Mouse (Mus musculus) c-Kit-positive CD71-negative TER-119-negative erythroid progenitor cells, embryonic 14.5 days (primary cell): ENCODE data around the gene Tmprss3.

Experiments used
- DNase-seq: peaks from one replicate; pipeline ENCODE4 v3.0.0-alpha.2; 2013; ENCODE audit warnings: low read depth

The Tmprss3 gene

GRCm38 (mm10) chr17:31198877-31199276 lies at the start of gene Tmprss3:
Gene Tmprss3, minus strand, starts transcription at chr17:31198977.
- no peak for DNase-seq

DNA sequence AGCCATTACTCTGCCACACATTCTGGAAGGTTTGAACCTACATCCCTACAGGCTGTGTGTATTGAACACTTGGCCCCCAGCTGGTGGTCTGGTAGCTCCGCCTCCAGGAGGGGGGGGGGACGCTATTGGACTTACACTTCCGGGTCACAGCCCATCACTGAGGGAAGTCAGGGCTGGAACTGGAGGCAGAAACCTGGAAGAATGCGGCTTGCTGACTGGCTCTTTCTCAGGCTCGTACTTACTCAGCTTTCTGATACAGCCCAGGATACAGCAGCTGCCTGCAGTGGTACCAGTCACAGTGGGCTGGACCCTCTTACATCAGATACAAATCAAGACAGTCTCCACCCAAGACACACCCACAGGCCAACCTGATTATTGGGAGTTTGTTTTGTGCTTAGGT lies 48.4 kb upstream of the Tmprss3 start:
- no peak for DNase-seq

DNA sequence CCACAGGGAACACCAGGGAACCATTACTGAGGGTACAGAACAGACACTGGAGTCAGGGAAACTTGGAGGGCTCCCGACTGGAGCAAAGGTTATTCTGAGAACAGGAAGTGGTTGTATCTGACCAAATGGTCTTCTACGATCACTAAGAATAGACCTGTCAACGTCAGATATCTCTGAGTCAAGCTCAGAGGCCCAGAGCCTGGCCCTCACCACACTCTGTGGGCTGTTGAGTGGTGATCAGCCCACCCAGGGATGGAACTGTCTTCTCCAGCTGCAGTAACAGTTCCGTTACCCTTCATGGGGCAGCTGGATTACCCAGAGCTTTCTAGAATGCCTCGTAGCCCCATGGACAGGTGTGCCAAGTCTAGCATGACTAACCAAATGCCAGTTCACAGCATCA lies 46.5 kb upstream of the Tmprss3 start:
- no peak for DNase-seq

DNA sequence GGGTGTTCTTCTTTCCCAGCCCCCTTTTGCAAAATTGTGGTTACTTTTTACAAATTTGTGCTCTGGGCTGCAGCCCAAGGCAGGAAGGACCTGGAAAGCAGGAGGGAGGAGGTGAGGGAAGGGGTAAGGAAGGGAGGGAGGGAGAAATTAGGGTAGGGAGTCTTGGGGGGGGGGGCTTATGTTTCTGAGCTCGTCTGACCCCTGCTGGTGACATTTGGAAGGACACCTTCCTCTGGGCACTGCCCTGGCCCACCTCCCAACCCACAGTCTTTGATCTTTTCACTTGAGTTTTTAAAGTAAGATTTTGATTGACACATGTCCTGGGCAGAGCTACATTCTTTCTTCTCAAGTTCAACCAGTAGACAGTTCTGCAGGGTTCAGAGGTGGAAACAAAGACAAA lies 44.0 kb upstream of the Tmprss3 start:
- no peak for DNase-seq

GRCm38 (mm10) chr17:31241156-31241555 lies 42.4 kb upstream of the Tmprss3 start:
- DNase-seq = no peak

GRCm38 (mm10) chr17:31238234-31239020 lies 39.6 kb upstream of the Tmprss3 start:
- no peak for DNase-seq

- no peak for DNase-seq
Measured at GRCm38 (mm10) chr17:31235915-31236314, 37.1 kb upstream of the Tmprss3 start.

GRCm38 (mm10) chr17:31232251-31233010 lies 33.7 kb upstream of the Tmprss3 start:
- DNase-seq = no peak

DNA sequence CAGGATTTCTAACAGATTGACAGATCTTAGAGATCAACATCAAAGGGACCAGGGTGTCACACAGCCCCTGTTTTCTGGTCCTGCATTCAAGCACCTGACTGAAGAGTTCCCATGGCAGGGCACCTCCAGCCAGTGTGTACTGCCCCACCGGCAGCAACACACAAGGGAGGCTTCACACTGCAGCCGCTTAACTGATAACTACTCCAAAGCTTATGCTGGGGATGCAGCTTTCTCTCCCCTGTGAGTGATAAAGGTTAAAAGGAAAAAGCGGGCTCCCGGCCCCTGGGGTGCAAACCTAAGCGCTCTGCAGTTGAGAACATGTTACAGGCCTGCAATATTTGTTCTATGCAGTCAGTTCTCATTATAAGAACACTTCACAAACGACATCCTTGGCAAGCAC lies 33.0 kb upstream of the Tmprss3 start:
- DNase-seq = no peak

DNA sequence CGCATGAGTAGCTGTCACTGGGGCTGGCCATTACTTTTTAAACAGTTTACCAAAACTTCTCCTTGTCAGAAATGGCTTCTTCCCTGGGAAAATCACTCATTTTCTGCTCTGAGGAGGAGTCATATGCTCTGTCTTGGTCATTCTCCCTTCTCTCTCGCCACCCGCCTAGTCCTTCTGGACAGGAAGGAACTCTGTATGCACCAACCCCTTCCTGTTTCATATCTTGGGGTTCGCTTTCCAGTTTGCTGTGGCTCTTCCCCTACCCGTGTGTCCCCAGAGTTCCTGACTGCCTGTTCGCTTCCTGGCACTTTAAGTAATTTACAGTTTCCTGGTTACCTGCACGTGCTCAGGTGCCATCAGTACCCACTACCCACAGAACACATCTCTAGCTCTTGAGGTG lies 28.2 kb upstream of the Tmprss3 start:
- DNase-seq = no peak

DNA sequence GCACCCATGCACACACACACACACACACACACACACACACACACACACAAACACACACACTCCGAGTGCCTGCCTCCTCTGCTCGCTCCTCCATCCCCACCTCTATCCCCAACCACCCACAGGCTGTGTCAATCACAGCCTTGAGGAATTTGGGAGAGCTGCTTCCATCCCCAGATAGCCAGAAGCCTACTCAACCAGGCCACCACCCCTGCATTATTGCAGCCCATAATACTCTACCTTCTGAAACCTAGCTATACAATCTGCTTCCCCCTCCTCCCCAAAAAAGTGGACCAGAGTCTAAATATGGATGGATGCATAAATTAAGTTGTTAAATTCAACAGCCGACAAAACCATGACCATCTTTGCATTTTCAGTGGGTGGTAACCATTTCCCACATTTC lies 27.6 kb upstream of the Tmprss3 start:
- no peak for DNase-seq

- no peak for DNase-seq
Measured at GRCm38 (mm10) chr17:31224591-31224990, 25.8 kb upstream of the Tmprss3 start.

DNA sequence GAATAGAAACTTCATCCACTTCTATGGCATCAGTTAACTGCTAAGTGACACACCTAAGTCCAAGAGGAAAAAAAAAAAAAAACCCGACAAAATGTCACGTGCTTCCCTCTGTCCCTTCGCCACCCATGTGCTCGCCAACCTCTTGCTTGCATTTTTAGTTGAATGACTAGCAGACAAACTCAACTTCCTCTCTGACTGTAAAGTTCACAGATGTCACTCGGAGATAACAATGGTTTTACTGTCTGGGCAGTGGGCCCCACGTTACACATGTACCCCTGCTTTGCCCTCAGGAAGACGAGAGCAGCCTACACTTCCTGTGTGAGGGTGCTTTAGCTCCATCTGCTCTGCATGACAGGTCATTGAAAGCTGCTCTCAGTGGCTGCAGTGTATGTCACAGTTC lies 25.1 kb upstream of the Tmprss3 start:
- DNase-seq = peak; percentile 64

DNA sequence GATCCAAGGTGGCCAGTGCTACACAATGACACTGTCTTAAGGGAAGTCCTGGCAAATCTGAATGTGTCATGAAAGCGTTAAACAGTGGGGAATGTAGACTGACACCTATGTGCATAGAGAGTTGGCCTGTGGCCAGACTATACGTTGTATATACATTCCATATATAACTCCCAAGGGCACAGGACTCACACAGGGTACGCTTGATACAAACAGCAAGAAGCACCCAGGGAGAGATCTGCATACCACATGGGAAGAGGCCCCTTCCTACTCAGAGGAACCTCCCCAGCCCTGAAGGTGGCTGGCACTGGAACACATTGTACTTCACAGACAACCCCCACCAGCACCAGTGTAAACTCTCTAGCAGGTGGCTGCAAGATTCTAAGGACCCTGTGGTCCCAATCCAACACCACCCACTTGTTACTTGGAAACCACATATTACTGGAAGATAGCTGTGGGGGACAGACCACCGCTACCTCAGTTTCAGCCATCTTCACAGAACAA lies 24.1 kb upstream of the Tmprss3 start:
- DNase-seq = no peak

- no peak for DNase-seq
Measured at GRCm38 (mm10) chr17:31216068-31216955, 17.5 kb upstream of the Tmprss3 start.

GRCm38 (mm10) chr17:31211881-31212280 lies 13.1 kb upstream of the Tmprss3 start:
- no peak for DNase-seq

- DNase-seq = no peak
Measured at GRCm38 (mm10) chr17:31210299-31210698, 11.5 kb upstream of the Tmprss3 start.

DNA sequence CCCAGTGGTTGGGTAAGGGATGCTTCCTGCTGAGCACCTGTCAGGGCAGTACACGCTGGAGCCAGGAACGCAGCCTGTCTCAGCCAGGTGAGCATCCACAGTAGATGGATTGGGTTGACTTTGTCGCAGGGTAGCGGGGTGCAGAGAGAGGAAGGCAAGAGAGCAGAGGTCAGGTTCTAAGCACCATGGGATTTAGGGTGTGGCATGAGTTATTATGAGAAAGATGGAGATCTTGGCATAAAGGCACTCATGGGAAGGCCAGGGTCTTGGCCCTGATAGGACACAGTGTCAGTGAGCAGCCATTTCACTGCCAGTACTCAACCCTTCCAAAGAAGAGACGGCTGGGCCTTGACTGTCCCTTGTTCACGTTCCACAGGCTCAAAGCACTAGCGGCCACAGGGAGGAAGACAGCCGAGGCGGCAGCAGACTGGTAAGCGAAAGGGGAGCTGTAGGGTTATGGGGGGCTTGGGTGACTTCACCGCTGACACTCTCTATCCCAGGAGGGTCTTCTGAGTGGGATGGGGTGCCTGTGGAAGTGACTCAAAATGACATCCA lies 10.7 kb upstream of the Tmprss3 start:
- DNase-seq = no peak

GRCm38 (mm10) chr17:31208654-31209053 lies 9.9 kb upstream of the Tmprss3 start:
- no peak for DNase-seq

DNA sequence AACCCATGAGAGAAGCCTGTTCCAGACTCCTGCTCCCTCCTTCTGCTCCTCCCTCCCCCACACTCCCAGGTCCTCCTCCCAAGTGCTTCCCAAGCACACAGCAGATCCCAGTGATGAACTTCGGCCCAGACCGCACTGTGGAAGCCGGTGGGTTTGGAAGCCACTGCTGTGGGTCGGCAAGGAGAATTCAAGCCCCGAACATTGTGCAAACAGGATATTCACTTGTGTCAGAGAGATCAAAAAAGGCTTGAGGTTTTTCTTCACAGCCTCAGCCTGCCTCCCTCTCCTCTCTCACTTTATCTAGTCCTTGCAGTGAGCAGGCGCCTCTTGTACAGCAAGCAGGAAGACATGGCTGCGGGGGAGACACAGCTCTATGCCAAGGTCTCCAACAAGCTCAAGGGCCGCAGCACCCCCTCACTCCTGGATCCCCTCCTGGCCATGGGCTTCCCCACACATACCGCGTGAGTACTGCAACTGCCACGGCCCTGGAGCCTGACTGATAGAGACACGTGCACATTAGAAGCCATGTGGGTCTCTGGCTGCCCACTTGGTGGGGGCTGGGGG lies 9.1 kb upstream of the Tmprss3 start, which contains the start of gene Ubash3a:
Gene Ubash3a, plus strand, starts transcription at position 103 of the 564 bp plus-strand sequence.
- DNase-seq = no peak

DNA sequence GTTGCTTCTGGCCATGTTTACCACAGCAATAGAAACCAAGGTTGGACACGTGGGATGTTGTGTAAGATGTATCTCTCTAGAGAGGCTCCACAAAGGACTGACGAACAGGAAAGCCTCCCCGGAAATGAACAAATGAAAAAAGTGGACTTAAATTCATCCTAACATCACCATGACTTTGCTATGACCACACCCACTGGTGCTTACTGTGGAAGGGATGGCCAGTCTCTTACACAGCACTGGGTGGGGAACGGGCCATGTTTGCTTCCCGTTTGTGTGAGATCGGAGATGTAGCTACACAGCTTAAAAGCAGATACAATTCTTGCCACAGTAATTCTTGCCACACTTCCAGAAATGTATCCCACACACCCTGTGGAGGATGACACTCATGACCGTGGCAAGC lies 2.5 kb downstream of the Tmprss3 start:
- no peak for DNase-seq

GRCm38 (mm10) chr17:31195207-31195606 lies 3.6 kb downstream of the Tmprss3 start:
- no peak for DNase-seq
